Mouse (Mus musculus) embryonic stem cell, embryonic (primary cell): ENCODE data around the gene Cul9.

Experiments used
- CTCF ChIA-PET, 4 experiments: fragments of 300-600 bp in 2 of 4; fragments of 350-600 bp in 2 of 4; sonication (Branson Sonifier 250); formaldehyde crosslinking; loops; one replicate each; lab custom pipeline; 2022; ENCODE audit warnings: inconsistent platforms in 2 of 4; lab: Charles Lee
- POLR2A ChIA-PET, 4 experiments: fragments of 300-600 bp in 2 of 4; fragments of 350-600 bp in 2 of 4; sonication (Branson Sonifier 250); formaldehyde crosslinking; loops; one replicate each; lab custom pipeline; 2022; ENCODE audit warnings: antibody characterized with exemption in 4 of 4, inconsistent platforms in 1 of 4; lab: Charles Lee

Gene Cul9

DNA sequence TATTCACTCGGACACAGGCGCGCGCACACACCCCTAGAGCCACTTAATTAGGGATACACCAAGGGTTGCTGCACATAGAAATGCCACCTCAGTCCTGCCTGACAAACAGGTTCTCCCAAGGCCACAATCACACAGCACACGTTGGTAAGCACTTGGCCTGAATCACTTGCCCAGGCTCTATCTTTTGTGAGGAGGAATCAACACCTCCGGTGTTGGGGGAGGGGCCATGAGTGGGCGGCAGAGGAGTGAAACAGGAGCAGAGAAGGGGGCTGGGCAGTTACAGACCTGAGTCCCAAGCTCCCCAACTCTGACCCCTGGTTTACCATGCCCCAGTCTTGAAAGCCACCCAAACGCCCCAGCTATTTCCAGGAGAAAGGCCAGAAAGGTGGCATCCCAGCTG lies 807 bp upstream of the Cul9 start:
- POLR2A ChIA-PET: interaction anchor here in 2 of 4 experiments (0.7 to 3.2 kb wide), 11 partner anchors 8 to 158 kb away, joined by 3 to 16 read pairs (median 3); partner anchors contain the start of genes Klc4 (in 1 of the 2), Klhdc3 (in 1 of the 2), Mrpl2 (in 1 of the 2) and Ppp2r5d (in 1 of the 2)
- CTCF ChIA-PET: interaction anchor here in 3 of 4 experiments (0.5 to 2.1 kb wide), 6 partner anchors 15 to 479 kb away, joined by 3 to 21 read pairs (median 6); no protein-coding TSS in a partner anchor

DNA sequence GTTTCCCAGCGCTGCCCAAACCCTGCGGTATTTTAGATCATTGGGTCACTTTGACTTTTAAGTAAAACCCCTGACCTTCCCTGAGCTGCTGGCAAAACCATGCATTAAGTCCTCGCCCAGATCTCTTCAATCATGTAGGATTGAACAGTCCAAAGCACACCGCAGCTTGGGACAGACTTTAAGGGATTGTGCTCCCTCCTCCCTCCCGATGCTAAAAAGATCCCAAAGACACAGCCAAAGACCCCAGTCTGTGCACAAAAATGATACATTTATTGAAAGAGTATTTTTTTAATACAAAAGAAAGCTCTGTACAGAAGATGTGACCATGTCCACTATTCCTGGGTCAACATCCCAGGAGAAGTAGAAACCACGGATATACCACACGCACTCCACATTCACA lies 403 bp upstream of the Cul9 start:
- ChIA-PET POLR2A (interaction anchor here in 2 of 4 experiments (0.7 to 3.2 kb wide), 13 partner anchors 8 to 299 kb away, joined by 3 to 16 read pairs (median 3); partner anchors contain the start of genes Abcc10 (in 1 of the 2), Klc4 (in 1 of the 2), Mrpl2 (in 1 of the 2) and Polr1c (in 1 of the 2)), CTCF (interaction anchor here in 3 of 4 experiments (0.5 to 2.1 kb wide), 10 partner anchors 10 to 216 kb away, joined by 3 to 21 read pairs (median 4); partner anchors contain the start of gene Ptk7 (in 1 of the 3))

DNA sequence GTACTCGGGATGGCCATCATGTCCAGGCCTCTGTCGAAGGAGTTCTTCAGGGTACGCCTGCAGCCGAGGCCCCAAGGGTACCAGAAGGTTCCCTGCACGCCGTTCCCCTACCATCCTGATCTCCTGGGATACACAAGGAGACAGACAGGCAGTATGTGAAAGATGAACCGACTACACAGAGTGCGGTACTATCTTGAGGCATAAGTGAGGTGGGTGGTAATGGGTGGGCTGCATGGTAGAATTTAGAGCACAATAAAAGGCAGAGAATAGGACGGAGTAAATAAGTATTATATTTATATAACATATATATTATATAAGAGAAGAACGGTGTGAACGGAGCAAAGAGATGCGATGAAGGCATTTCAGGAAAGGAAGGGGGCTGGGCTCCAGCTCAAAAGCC lies 2.5 kb downstream of the Cul9 start:
- ChIA-PET POLR2A (interaction anchor here in 1 of 4 experiments (1.1 kb wide), 2 partner anchors 9 to 140 kb away, joined by 3 read pairs; no protein-coding TSS in a partner anchor), CTCF (interaction anchor here (0.6 to 1.5 kb wide), 4 partner anchors 9 to 93 kb away, joined by 3 to 8 read pairs (median 3); no protein-coding TSS in a partner anchor)

DNA sequence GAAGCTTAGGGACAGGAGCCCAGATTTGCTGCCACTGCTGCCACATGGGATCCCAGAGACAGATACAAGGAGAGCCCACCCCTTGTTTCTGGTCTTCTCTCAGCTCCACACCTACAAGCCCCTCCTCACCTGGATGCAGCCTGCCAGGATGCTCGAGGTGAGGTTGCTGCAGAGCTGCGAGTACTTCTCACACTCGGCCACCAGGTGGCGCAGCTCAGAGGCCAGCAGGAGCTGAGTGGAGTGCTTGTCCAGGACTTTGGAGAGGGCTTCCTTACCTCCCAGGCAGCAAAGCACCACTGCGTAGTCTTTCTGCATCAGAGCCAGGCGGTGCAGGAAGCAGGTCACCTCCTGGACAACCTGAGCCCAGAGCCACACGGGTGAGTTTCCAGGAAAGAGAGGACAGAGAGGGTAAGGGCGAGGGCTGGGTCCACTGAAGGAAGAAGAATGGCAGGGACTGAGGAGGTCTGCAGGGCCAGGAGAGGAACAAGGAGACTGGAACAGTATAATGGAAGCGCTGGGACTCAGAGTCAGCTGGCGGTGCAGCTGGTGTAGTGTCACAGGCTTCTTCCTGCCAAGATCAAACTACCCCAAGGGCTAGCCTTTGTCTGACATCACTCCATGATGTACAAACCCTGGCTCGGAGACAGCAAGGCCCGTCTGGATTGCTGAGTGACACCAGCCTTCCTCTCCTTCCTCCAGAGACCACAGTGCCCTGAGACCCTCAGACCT lies 20.4 kb downstream of the Cul9 start:
- CTCF ChIA-PET: interaction anchor here (0.5 to 3.3 kb wide), 56 partner anchors 8 to 649 kb away, joined by 3 to 21 read pairs (median 4); partner anchors contain the start of genes Cul9 (in 2 of the 4), Dnph1 (in 1 of the 4), Mea1 (in 1 of the 4) and Slc22a7 (in 1 of the 4)
- POLR2A ChIA-PET: interaction anchor here in 3 of 4 experiments (0.5 to 1.5 kb wide), 9 partner anchors 13 to 758 kb away, joined by 3 to 5 read pairs (median 3); partner anchors contain the start of genes Cul9 (in 1 of the 3), Dnph1 (in 1 of the 3) and Ppp2r5d (in 1 of the 3)

DNA sequence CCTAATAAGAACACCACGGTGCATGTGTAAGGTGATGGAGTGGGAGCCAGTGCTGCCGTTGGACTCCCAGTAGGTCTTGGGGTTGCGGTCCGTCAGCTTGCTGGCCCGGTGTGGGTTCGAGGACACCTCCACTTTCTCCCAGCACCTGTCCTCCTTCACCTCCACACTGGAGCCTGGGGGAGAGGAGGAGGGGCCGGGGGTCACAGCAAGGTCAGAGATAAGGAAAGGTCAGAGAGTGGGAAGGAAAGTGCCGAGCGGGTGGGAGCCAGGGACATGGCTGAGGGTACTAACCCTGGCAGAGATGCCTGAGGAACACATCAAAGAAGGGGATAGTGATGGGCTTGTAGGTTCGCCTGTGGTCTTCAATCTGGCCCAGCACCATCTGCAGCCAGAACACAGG lies 21.1 kb downstream of the Cul9 start:
- CTCF ChIA-PET: interaction anchor here (0.6 to 3.3 kb wide), 42 partner anchors 8 to 649 kb away, joined by 3 to 21 read pairs (median 4); partner anchors contain the start of genes Cul9 (in 1 of the 4) and Dnph1 (in 1 of the 4)
- POLR2A ChIA-PET: interaction anchor here in 3 of 4 experiments (0.5 to 1.5 kb wide), 7 partner anchors 13 to 180 kb away, joined by 3 to 5 read pairs (median 3); partner anchors contain the start of genes Cul9 (in 1 of the 3), Dnph1 (in 1 of the 3) and Ppp2r5d (in 1 of the 3)

DNA sequence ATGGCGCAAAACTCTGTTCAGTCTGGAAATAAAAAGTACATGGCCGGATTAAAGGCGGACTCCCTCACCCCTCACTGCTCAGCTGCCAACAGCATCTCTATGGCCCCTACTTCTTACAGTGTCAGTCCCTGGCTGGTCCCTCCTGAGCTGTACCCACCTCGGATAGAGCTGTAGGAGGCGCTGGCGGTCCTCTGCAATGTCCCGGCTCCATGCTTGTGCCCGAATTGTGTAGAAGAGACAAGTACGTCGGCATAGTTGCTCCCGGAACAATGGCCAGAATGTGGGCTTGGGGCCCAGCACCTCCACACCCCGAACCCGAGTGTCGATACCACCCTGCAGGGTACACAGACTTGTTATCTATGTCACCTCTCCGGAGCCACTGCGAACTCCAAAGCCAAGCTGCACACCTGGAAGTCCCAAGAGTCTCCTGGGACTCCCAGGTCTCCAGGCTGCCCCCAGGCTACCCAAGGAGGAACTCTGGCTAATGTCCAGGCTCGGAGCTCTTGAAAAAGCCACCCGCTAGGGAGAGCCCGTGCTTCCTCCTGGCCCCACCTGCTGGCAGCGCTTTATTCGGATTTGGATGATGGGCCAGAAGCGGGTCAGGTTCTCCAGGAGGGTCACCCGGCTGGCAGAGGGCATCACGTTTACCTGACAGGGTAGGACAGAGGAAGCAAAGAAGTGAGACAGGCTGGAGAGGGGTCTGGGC lies 24.1 kb downstream of the Cul9 start:
- CTCF ChIA-PET: interaction anchor here (0.5 to 3.2 kb wide), 37 partner anchors 10 to 452 kb away, joined by 3 to 18 read pairs (median 4); partner anchors contain the start of genes Tbcc (in 2 of the 4), Cnpy3 (in 1 of the 4), Crip3 (in 1 of the 4) and Cul9 (in 1 of the 4)
- POLR2A ChIA-PET: interaction anchor here (0.5 to 2.3 kb wide), 19 partner anchors 11 to 368 kb away, joined by 3 to 9 read pairs (median 3); partner anchors contain the start of genes Cnpy3 (in 1 of the 4), Dnph1 (in 1 of the 4), Ppp2r5d (in 1 of the 4) and Tbcc (in 1 of the 4)

DNA sequence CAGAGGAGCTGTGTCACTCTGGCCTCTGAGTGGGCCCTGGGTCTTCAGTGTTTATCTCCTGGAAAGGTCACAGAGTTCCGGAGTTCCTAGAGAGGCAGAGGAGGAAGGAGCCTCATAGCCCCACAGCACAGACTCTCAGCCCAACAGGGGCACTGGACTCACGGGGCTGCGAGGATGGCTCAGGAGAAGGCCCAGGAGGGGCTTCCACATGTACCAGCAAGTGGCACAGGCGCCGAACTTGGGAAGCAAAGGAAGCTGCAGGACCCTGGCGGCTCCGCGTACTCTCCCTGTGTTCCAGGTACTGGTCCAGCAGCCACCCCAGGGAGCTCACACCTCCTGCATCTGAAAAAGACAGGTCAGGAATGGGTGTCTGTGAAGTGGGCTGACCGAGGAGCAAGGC lies 25.0 kb downstream of the Cul9 start:
- ChIA-PET POLR2A (interaction anchor here in 3 of 4 experiments (0.5 to 2.7 kb wide), 16 partner anchors 10 to 369 kb away, joined by 3 to 9 read pairs (median 3); partner anchors contain the start of genes Cnpy3 (in 1 of the 3), Dnph1 (in 1 of the 3), Ppp2r5d (in 1 of the 3) and Tbcc (in 1 of the 3)), CTCF (interaction anchor here (0.6 to 3.2 kb wide), 18 partner anchors 10 to 790 kb away, joined by 3 to 18 read pairs (median 4); partner anchors contain the start of genes Dnph1 (in 1 of the 4) and Ppp2r5d (in 1 of the 4))

DNA sequence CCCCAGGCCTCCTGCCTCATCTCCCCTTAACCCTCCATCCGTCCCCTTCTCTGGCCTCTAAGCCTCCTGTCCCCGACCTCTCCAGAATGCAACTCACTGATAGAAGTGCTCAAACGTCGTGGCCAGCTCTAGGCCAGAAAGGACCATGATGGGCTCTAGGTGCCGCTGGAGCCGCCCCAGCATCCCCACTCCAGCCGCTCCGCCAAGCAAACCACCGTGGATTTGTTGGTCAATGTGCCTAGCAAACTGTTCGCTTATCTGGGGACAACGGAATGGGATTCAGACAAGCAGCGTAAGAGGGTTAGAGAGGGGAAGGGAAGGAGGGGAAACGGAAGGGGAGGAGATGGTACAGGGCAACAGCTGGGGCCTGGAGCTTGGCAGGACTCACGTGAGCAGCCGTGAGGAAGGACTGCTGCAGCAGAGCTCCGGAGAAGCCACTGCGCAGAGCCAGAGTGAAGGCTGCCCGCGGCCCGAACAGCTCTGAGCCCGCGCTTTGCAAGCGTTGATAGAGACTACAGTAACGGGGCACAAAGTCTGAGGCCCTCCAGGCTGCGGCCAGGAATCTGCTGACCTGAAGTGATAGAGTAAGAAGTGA lies 25.7 kb downstream of the Cul9 start:
- ChIA-PET POLR2A (interaction anchor here (0.5 to 2.7 kb wide), 19 partner anchors 9 to 858 kb away, joined by 3 to 9 read pairs (median 3); partner anchors contain the start of genes Cul9 (in 1 of the 4), Dnph1 (in 1 of the 4), Ppp2r5d (in 1 of the 4) and Tbcc (in 1 of the 4)), CTCF (interaction anchor here (0.6 to 3.2 kb wide), 14 partner anchors 22 to 790 kb away, joined by 3 to 18 read pairs (median 4); partner anchors contain the start of gene Tbcc (in 1 of the 4))

DNA sequence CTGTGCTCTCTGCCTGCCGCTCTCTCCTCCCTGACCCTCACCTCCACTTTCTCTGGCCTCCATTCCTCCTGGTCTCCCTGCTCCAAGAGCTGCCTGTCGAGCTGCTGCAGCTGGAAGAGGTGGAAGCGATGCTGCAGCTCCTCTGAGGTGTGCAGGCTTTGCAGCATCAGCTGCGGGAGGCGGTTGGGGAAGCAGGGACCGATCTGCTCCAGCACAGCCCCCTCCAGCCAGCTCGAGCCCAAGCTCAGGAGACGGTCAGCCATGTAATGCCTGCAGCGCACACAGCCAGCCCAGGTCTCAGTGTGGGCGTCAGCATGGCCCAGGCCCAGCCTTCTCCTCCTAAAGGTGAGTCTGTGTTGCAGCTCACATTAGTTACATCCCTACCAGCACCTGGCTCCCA lies 26.2 kb downstream of the Cul9 start:
- POLR2A ChIA-PET: interaction anchor here (0.5 to 2.7 kb wide), 17 partner anchors 16 to 1387 kb away, joined by 3 to 9 read pairs (median 3); partner anchors contain the start of genes Crip3 (in 1 of the 4), Cul9 (in 1 of the 4), Dnph1 (in 1 of the 4) and Tbcc (in 1 of the 4)
- CTCF ChIA-PET: interaction anchor here (0.6 to 3.2 kb wide), 10 partner anchors 22 to 789 kb away, joined by 3 to 9 read pairs (median 3); no protein-coding TSS in a partner anchor

DNA sequence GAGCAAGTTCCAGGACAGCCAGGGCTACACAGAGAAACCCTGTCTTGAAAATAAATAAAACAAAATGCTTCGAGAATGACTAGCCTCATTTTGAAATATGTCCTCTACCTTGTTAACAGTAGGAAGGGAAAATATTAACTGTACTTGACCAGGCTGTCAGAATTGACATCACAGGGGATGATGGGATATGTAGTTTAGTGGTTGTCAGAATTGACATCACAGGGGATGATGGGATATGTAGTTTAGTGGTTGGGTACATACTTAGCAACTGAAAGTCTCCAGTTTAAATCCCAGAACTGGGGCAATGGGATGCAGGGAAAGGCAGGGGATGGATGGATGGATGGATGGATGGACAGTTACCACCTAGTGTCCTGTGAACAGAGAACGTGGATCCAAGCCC lies 32.9 kb downstream of the Cul9 start:
- ChIA-PET CTCF (no interaction called here), POLR2A (no interaction called here)

DNA sequence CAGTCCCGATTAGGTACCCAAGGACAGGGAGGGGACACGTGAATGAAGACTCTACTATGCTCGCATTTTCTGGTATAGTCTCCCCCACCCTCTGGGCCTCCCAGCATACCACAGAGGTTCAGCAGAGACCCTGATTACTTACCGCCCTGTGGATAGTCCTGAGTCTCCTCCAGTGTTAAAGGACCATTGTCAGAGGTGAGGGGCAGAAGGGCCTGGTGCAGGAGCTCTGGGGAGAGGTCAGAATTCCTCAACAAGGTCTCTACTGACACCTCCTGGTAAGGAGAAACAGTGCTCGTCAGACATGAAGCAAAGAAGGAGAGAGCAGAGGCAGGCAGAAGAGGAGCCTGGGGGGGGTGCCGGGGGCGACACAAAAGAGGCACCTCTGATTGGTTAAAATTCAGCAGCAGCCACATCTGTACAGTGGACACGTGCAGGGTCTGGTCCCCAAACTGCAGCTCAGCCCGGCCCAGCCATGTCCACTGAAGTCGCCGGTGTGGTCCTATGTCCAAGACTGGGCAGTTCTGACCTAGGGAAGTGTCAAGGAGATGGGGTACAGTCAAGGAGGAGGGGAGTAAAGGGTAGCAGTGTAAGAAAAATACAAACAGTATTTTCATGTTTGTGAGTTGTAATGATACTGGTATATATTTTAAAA lies 35.0 kb downstream of the Cul9 start:
- ChIA-PET POLR2A (interaction anchor here in 3 of 4 experiments (0.7 to 1.7 kb wide), 10 partner anchors 10 to 267 kb away, joined by 3 to 8 read pairs (median 3); partner anchors contain the start of genes Dnph1 (in 3 of the 3) and Slc22a7 (in 1 of the 3)), CTCF (interaction anchor here (0.6 to 2.0 kb wide), 32 partner anchors 8 to 379 kb away, joined by 3 to 12 read pairs (median 4); partner anchors contain the start of genes Crip3 (in 2 of the 4), Slc22a7 (in 2 of the 4), Abcc10 (in 1 of the 4) and Dnph1 (in 1 of the 4))

DNA sequence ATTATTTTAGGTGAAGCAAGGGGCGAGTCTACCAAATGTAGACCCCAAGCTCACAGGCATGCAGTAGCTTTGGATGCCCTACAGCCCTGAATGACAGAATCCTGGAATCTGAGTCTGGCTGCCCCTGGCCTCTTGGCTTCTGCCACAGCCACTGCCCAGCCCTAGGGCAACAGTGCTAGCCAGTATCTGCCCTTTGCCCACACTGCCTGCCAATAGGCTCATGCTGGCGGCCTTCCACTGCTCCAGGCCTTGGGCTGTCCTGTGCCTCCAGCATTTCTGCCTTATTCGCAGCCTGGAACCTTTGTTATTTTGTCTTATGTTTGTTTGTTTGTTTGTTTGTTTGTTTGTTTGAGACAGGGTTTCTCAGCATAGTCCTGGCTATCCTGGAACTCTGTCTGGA lies 40.6 kb downstream of the Cul9 start:
- ChIA-PET CTCF (interaction anchor here in 1 of 4 experiments (1.4 to 1.9 kb wide), 2 partner anchors 17 to 68 kb away, joined by 4 to 7 read pairs; partner anchors contain the start of gene Slc22a7), POLR2A (interaction anchor here in 1 of 4 experiments (1.1 to 2.5 kb wide), 4 partner anchors 9 to 19 kb away, joined by 3 to 9 read pairs (median 4); partner anchors contain the start of gene Dnph1)

DNA sequence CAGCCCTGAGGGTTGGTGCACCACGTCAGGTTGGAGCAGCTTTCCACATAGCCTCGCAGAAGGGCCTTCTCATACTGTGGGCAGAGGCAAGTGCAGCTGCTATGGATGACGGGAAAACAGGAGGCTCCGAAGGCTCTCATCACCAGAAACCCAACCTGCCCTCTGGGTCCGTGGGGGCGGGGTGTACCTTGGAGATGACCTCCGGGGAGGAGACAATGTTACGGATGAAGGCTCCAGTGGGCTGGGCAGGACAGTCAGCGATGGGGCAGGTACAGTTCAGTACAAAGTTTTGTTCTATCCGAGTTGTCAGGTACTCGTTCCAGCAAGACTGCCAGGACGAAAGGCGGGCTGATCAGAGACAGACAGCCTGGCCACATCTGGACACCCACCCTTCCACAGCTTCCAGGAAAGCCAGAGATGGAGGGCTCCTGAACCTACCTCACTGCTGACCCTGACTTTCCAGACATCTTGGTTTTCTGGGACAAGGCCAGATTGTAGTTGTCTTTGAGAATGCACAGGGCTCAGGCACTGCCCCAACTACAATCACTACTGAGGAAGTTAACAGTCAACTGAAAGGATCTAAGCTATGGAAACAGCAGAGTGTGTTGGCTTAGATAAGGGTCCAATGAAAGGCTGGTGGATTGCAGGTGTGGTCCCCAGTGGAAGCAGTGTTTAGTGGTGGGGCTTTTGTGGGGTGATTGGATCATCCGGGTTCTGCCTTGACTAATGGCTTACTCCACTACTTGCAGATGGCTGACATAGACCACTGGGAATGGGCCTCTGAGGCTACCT lies 42.1 kb downstream of the Cul9 start:
- ChIA-PET CTCF (interaction anchor here in 1 of 4 experiments (0.8 to 1.4 kb wide), 5 partner anchors 8 to 221 kb away, joined by 3 to 4 read pairs (median 3); no protein-coding TSS in a partner anchor), POLR2A (interaction anchor here in 2 of 4 experiments (0.6 to 2.5 kb wide), 11 partner anchors 7 to 930 kb away, joined by 3 to 9 read pairs (median 3); partner anchors contain the start of genes Crip3 (in 1 of the 2), Dnph1 (in 1 of the 2) and Ppp2r5d (in 1 of the 2))

DNA sequence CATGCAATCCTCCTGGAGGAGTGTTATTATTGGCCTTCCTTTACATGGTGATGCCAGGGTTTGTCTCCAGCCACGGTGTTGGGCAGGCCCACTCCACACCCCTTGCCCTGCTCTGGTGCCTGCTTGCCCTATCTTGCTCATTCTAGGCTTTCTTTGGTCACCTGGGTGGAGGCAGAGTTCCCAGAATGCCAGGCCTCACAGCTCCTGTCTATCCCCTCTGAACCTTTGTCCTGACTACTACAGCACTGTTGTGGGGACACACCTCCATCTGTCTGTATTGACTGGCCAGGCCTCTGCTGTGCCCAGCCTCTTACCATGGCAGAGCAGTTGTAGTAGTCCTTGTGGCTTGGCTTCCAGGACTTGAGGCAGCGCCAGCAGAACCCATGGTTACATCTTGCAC lies 43.4 kb downstream of the Cul9 start:
- ChIA-PET CTCF (interaction anchor here in 3 of 4 experiments (0.6 to 1.4 kb wide), 4 partner anchors 8 to 22 kb away, joined by 3 to 5 read pairs (median 4); no protein-coding TSS in a partner anchor), POLR2A (interaction anchor here in 2 of 4 experiments (0.9 to 1.8 kb wide), 3 partner anchors 16 to 115 kb away, joined by 3 to 5 read pairs (median 4); partner anchors contain the start of genes Slc22a7 (in 1 of the 2) and Ttbk1 (in 1 of the 2))
